9 mouse cellular contexts compared by ENCODE assay signal in genomic region chr11:12205201-12206161, GRCm38 (mm10).
DNase-seq lines count a peak whose midpoint lies in the region; ATAC-seq and TF ChIP-seq lines count a peak whose summit lies in the region.
"Had no signal": no experiment of that assay in that cellular context is flagged by ENCODE, and none has a peak within 500 bp of the region (broad histone marks: within the 10 kb centered on the region; RNA-seq: fewer than 3 reads in every experiment).

No protein-coding gene starts in this region.

- no peak for DNase-seq in lung, adult 2 months
- peak; percentile 7 for DNase-seq in embryo, embryonic 10.5 days (ENCODE audit: low spot score)
- no peak for DNase-seq in liver, postnatal 0 days
- DNase-seq in cerebellum, adult 11 months, result no peak
- DNase-seq in retina, postnatal 1 day, result no peak

- TF ChIP-seq CTCF in lung, adult 2 months (IDR thresholded peaks at IDR 0.05; ENCODE audit: insufficient read depth, low read length), result no peak
- TF ChIP-seq CTCF in liver, postnatal 0 days (IDR thresholded peaks at IDR 0.05; ENCODE audit: low read depth), result peak; percentile 69

- no peak overlapping the region for H3K9ac ChIP-seq in lung, embryonic 15.5 days
- H3K9ac ChIP-seq in heart, embryonic 15.5 days, result no peak overlapping the region
- H3K9ac ChIP-seq in liver, postnatal 0 days (replicated peaks), result no peak overlapping the region
- H3K9ac ChIP-seq: hindbrain, embryonic 14.5 days had no signal

- no peak overlapping the region for H3K4me3 ChIP-seq in lung, embryonic 15.5 days
- H3K4me3 ChIP-seq in lung, adult 2 months (replicated peaks; ENCODE audit: extremely low read depth, low read depth, low read length), result no peak overlapping the region
- no peak overlapping the region for H3K4me3 ChIP-seq in heart, embryonic 15.5 days
- no peak overlapping the region for H3K4me3 ChIP-seq in liver, postnatal 0 days (ENCODE audit: low read depth, low read length)
- H3K4me3 ChIP-seq: forebrain, embryonic 10.5 days had no signal

- H3K4me2 ChIP-seq in lung, embryonic 15.5 days, result no peak overlapping the region
- H3K4me2 ChIP-seq in heart, embryonic 15.5 days, result peak overlapping the region; percentile 29
- H3K4me2 ChIP-seq in liver, postnatal 0 days (ENCODE audit: low read depth, low read length), result peak overlapping the region; percentile 22; the same call in 1 of the 2 replicates
- H3K4me2 ChIP-seq: hindbrain, embryonic 14.5 days had no signal

- H3K4me1 ChIP-seq in lung, embryonic 15.5 days, result no peaks in the 10 kb centered on the region
- no peaks in the 10 kb centered on the region for H3K4me1 ChIP-seq in lung, adult 2 months (ENCODE audit: control insufficient read depth, insufficient read depth, low read length)
- peaks cover 9% of the 10 kb centered on the region for H3K4me1 ChIP-seq in heart, embryonic 15.5 days (replicated peaks)
- peaks cover 8% of the 10 kb centered on the region for H3K4me1 ChIP-seq in liver, postnatal 0 days (ENCODE audit: insufficient read depth)
- H3K4me1 ChIP-seq: forebrain, embryonic 10.5 days had no signal

- no peaks in the 10 kb centered on the region for H3K36me3 ChIP-seq in lung, embryonic 15.5 days
- H3K36me3 ChIP-seq in heart, embryonic 15.5 days, result no peaks in the 10 kb centered on the region
- no peaks in the 10 kb centered on the region for H3K36me3 ChIP-seq in liver, postnatal 0 days (replicated peaks; ENCODE audit: insufficient read depth, low read length)
- H3K36me3 ChIP-seq: forebrain, embryonic 10.5 days had no signal

- no peak for TF ChIP-seq POLR2A in lung, adult 2 months (IDR thresholded peaks at IDR 0.05; ENCODE audit: borderline replicate concordance, extremely low read depth, low read depth, low read length)

- no peaks in the 10 kb centered on the region for H3K27me3 ChIP-seq in lung, embryonic 15.5 days
- H3K27me3 ChIP-seq in heart, embryonic 15.5 days, result no peaks in the 10 kb centered on the region
- no peaks in the 10 kb centered on the region for H3K27me3 ChIP-seq in liver, postnatal 0 days (ENCODE audit: insufficient read depth, low read length)

- H3K27ac ChIP-seq in lung, embryonic 15.5 days, result peak overlapping the region; percentile 45
- peak overlapping the region; percentile 60 for H3K27ac ChIP-seq in heart, embryonic 15.5 days
- H3K27ac ChIP-seq in liver, postnatal 0 days (ENCODE audit: low read depth), result peak overlapping the region; percentile 44
- H3K27ac ChIP-seq: forebrain, embryonic 10.5 days; hindbrain, embryonic 14.5 days had no signal

- peak; percentile 67 for TF ChIP-seq EP300 in liver, postnatal 0 days (IDR thresholded peaks at IDR 0.05; ENCODE audit: low read depth)

- no peaks in the 10 kb centered on the region for H3K9me3 ChIP-seq in lung, embryonic 15.5 days
- no peaks in the 10 kb centered on the region for H3K9me3 ChIP-seq in heart, embryonic 15.5 days (replicated peaks)
- no peaks in the 10 kb centered on the region for H3K9me3 ChIP-seq in liver, postnatal 0 days (ENCODE audit: low read length)
- H3K9me3 ChIP-seq: forebrain, embryonic 10.5 days had no signal

- no peak; the same call in 1 of the 2 replicates for ATAC-seq in lung, embryonic 15.5 days (ENCODE audit: borderline replicate concordance, extremely low read depth, low FRiP score, low TSS enrichment)
- ATAC-seq in heart, embryonic 15.5 days (replicated peaks; ENCODE audit: insufficient number of reproducible peaks, insufficient read depth, low FRiP score, low read depth), result peak; percentile 82
- ATAC-seq in liver, postnatal 0 days, result peak; percentile 86

- 18% methylated on average over 6 of the region's 6 CpGs for WGBS in lung, embryonic 15.5 days
- 33% methylated on average over 6 of the region's 6 CpGs for WGBS in lung, adult 2 months
- WGBS in heart, embryonic 15.5 days, result 15% methylated on average over 6 of the region's 6 CpGs
- 28% methylated on average over 6 of the region's 6 CpGs for WGBS in liver, postnatal 0 days (ENCODE audit: insufficient replicate concordance)
